Mouse (Mus musculus) cerebellum, adult 2 months (tissue): ENCODE results near the gene Mettl17. TPM values are rescaled to one million over a fixed set of nuclear protein-coding genes. Genes with fewer than 3 reads are reported as not detected.
"Not testable (repeated sequence)": the region's sequence is repeated elsewhere in the genome, so short reads cannot be mapped to it uniquely, and the experiment has no call there.

Source experiments
- DNase-seq, 2 experiments: peaks; one replicate each; pipeline ENCODE4 v3.0.0; 2021
- H3K27ac ChIP-seq: fragments of 200-500 bp; 2 replicates; pipeline ENCODE4 v1.5.1; 2012; ENCODE audit warnings: low read length, control low read depth, inconsistent platforms; ENCODE audit not compliant: insufficient read depth
- H3K27me3 ChIP-seq: fragments of 200-500 bp; 2 replicates; pipeline ENCODE4 v1.6.1; 2012; ENCODE audit warnings: inconsistent platforms, mild to moderate bottlenecking, low read length, moderate library complexity; ENCODE audit not compliant: control insufficient read depth, insufficient read depth
- H3K4me1 ChIP-seq: fragments of 200-500 bp; 2 replicates; pipeline ENCODE4 v1.6.1; 2011; ENCODE audit warnings: low read length; ENCODE audit not compliant: control insufficient read depth, insufficient read depth
- H3K4me3 ChIP-seq: fragments of 200-500 bp; replicated peaks from 2 replicates; pipeline ENCODE3; 2011; ENCODE audit warnings: mild to moderate bottlenecking, low read depth, low read length, control low read depth; ENCODE audit not compliant: insufficient read depth
- CTCF ChIP-seq: fragments of 200-500 bp; IDR thresholded peaks from 2 replicates; pipeline ENCODE4 v1.5.1; 2011; ENCODE audit warnings: low read depth, mild to moderate bottlenecking, control low read depth, low read length, moderate library complexity, borderline replicate concordance; ENCODE audit not compliant: insufficient read depth
- POLR2A ChIP-seq: fragments of 200-500 bp; IDR thresholded peaks from 2 replicates; pipeline ENCODE4 v1.6.1; 2011; ENCODE audit warnings: low read length, control low read depth, borderline replicate concordance; ENCODE audit not compliant: insufficient read depth
- WGBS: fragments of 180-500 bp; shearing (Covaris S2); methylation state at CpG from one replicate; pipeline ENCODE4 v1.1.7; 2018; 5-methylcytosine and 5-hydroxymethylcytosine counted together
- polyA plus RNA-seq: library from polyadenylated mRNA; depleted of rRNA; stranded (reverse); fragments of >200 nt; gene quantifications from 2 replicates; pipeline ENCODE4 v1.2.3, GENCODE M21; 2012

The Mettl17 gene
- polyA plus RNA-seq, 1 experiment: 52.5 TPM

GRCm38 (mm10) chr14:51863603-51864002 lies 21.0 kb upstream of the Mettl17 start:
- H3K27ac ChIP-seq, H3K4me1 ChIP-seq, DNase-seq, H3K27me3 ChIP-seq, H3K4me3 ChIP-seq: not testable (repeated sequence)
- TF ChIP-seq CTCF: peak; percentile 43; the same call in 1 of the 2 replicates
- 11% methylated on average over 1 of the region's 1 CpGs for WGBS

DNA sequence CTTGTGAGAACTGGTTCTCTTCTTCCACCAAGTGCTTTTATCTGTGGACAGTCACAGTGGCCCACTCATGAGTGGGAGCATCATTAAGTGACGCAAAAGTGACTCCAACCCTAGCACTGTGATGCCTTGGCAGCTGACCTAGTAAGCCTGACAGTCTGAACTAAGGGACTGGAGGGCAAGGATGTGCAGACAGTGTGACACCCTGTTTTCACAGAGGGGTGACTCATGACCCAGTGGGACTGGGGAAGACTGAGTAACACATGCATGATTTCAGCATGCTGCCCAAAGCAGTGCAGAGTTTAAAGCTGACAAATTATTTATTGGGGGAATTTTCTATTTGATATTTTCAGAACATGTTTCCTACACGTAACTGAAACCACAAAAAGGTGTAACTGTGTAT lies 13.9 kb upstream of the Mettl17 start:
- Histone ChIP-seq H3K27ac (no peak overlapping the region), H3K4me3 (no peak overlapping the region), H3K4me1 (no peaks in the 10 kb centered on the region), H3K27me3 (no peaks in the 10 kb centered on the region)
- TF ChIP-seq CTCF (no peak), POLR2A (no peak)
- WGBS: 75% methylated on average over 2 of the region's 2 CpGs
- DNase-seq: no peak

GRCm38 (mm10) chr14:51871741-51872140 lies 12.9 kb upstream of the Mettl17 start:
- 60% methylated on average over 9 of the region's 9 CpGs for WGBS
- no peak for DNase-seq
- no peaks in the 10 kb centered on the region for H3K4me1 ChIP-seq

GRCm38 (mm10) chr14:51877517-51877916 lies 7.1 kb upstream of the Mettl17 start:
- TF ChIP-seq CTCF (no peak), POLR2A (no peak)
- H3K4me3 ChIP-seq: no peak overlapping the region
- H3K4me1 ChIP-seq: no peaks in the 10 kb centered on the region
- no peak for DNase-seq
- WGBS: 91% methylated on average over 3 of the region's 3 CpGs
- no peak overlapping the region for H3K27ac ChIP-seq
- no peaks in the 10 kb centered on the region for H3K27me3 ChIP-seq

More at GRCm38 (mm10) chr14:51871741-51872140, 12.9 kb upstream of the Mettl17 start:
- Histone ChIP-seq H3K4me3 (no peak overlapping the region), H3K27ac (no peak overlapping the region), H3K27me3 (no peaks in the 10 kb centered on the region)
- TF ChIP-seq CTCF (no peak), POLR2A (no peak)

DNA sequence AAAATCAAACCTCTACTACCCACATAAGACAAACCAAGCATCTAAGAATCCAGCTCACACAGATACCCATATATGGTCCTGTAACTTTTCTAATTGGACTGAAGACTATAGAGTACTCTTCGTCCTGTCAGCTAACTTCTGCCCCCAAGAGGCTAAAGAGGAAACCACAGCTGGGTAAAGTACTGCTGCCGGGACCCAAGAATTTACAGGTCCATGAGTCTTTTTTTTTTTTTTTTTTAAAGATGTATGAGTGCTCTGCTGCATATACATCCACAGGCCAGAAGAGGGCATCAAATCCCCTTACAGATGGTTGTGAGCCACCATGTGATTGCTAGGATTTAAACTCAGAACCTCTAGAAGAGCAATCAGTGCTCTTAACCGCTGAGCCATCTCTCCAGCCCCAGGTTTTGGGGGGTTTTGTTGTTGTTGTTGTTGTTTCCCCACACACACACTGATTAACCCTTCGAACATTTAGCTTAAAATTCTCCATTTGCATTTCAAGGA lies 1.1 kb upstream of the Mettl17 start:
- 2% methylated on average over 4 of the region's 4 CpGs for WGBS
- Histone ChIP-seq H3K27me3 (no peaks in the 10 kb centered on the region), H3K4me3 (peak overlapping the region; percentile 34), H3K27ac (no peak overlapping the region), H3K4me1 (peaks cover 4% of the 10 kb centered on the region; the same call in 1 of the 2 replicates)
- TF ChIP-seq CTCF: peak; percentile 11; the same call in 1 of the 2 replicates
- no peak for TF ChIP-seq POLR2A
- DNase-seq: peak; percentile 58 to 69

- Histone ChIP-seq H3K27ac (no peak overlapping the region), H3K27me3 (no peaks in the 10 kb centered on the region), H3K4me1 (peaks cover 4% of the 10 kb centered on the region; the same call in 1 of the 2 replicates), H3K4me3 (peak overlapping the region; percentile 59)
- TF ChIP-seq CTCF: no peak
- TF ChIP-seq POLR2A: no peak
- DNase-seq: no peak
- WGBS: 1% methylated on average over 14 of the region's 14 CpGs
These were observed 554 bp upstream of the Mettl17 start for GRCm38 (mm10) chr14:51884031-51884544.

DNA sequence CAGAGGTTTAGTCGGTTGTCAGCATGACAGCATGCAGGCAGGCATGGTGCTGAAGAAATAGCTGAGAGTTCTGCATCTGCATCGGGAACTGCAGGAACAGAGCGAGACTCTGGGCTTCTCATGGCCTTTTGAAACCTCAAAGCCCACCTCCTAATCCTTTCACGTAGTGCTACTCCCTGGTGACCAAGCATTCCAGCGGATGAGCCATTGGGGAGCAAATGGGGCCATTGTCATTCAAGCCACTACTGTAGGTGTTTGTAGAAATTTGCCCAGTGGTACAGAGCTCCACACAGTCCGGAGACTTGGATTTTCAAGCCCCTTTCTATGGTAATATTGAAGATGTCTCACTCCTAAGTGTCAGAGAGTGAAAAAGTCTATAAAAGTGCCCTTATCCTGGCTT lies 1.4 kb downstream of the Mettl17 start:
- TF ChIP-seq POLR2A (no peak), CTCF (no peak)
- 44% methylated on average over 6 of the region's 6 CpGs for WGBS
- Histone ChIP-seq H3K4me3 (no peak overlapping the region), H3K27ac (no peak overlapping the region), H3K4me1 (peaks cover 4% of the 10 kb centered on the region; the same call in 1 of the 2 replicates), H3K27me3 (no peaks in the 10 kb centered on the region)
- DNase-seq: no peak

DNA sequence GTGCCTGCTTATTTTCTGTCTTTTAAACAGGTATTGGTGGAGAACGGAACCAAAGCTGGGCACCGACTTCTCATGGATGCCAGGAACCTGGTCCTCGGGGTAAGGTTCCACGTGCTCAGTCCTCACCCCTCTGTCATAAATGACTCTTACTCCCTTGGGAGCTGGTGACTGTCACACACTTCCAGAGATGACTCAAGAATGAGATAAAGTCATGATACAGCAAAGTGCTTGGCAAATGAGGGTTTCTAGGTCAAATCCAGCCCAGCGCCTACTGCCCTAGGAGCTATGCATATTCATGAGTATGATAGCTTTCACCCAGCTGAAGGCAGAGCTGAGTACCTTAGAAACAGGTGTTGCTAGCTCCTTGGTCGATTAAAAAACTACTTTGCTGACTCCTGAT lies 5.2 kb downstream of the Mettl17 start:
- WGBS: 87% methylated on average over 6 of the region's 6 CpGs
- no peak overlapping the region for H3K27ac ChIP-seq
- no peak for TF ChIP-seq CTCF
- no peak for TF ChIP-seq POLR2A
- no peak for DNase-seq
- H3K4me3 ChIP-seq: no peak overlapping the region
- peaks cover 4% of the 10 kb centered on the region; the same call in 1 of the 2 replicates for H3K4me1 ChIP-seq
- H3K27me3 ChIP-seq: no peaks in the 10 kb centered on the region
